Mouse (Mus musculus) spleen, adult 18-20 months (tissue): Measurements from ENCODE around the gene Gabpa.
A peak's percentile ranks its signal among the peaks of the same experiment; 100 is the strongest.

Experiments used
- DNase-seq, 2 experiments: peaks; one replicate each; pipeline ENCODE4 v3.0.0; 2022; ENCODE audit warnings: mixed read lengths in 2 of 2

The Gabpa gene

DNA sequence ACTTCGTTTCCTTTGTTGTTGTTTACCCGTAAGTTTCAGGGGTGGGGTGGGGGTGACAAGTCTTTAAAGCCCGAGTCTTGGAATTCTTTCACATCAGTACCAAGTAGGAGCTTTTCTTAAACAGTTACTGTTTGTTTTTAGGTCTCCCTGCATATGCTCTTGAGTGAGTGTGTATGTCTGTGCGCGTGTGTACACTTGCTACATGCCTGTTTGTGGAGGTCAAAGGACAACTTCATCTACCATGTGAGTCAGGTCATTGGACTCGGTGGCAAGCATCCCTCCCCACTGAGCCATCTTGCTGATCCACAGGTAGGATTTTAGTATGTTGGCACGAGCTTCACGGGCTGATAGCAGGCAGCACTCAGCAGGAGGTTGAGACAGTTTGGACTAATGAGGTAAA, 39.1 kb downstream of the Gabpa start:
- no peak for DNase-seq

DNA sequence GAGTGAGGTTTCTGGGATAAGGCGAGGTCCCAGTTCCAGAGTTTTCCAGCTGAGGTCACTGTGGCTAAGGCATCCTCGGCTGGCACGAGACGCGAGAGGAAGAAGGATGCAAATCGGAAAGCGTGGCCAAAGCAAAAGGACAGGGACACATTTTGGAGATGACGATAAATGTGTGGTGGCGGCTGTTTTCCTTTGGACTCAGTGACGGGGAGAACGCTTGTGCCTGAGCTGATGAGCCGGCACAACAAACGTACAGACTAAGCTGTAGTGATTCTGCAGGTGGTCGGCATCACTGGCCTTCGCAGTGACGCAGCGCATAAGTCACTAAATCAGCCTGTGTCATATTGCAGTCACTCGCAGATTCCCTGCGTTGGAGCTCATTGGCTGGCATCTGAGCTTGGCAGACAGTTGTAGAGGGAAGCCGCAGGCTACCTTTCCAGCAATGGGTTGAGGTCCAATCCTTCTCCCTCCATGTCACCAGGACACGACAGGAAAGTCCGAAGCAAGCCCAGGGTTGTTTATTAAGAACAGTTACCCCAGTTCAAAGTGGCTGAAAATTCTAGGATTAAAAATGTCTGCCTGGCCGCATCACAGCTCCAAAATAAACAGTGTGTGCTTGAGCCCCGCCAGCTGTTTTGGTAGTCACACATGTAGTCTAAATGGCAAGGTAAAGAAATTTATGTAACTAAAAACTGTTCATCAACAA, 40.4 kb downstream of the Gabpa start:
- DNase-seq, result no peak

DNA sequence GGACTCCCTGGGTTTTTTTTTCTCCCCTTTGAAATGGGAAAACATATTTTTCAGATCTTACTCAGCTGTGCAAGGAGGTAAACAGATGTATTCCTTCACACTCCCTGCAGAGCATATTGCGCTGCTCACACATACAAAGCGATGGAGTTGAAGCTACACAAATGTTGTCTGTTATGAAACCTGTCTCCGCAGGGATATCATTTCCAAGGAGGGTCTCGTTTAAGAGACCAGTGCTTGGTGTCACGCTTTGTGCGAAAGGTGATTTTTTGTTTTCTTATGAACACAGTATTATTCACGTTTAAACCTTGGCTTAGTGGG, 41.0 kb downstream of the Gabpa start:
- DNase-seq, result no peak

DNA sequence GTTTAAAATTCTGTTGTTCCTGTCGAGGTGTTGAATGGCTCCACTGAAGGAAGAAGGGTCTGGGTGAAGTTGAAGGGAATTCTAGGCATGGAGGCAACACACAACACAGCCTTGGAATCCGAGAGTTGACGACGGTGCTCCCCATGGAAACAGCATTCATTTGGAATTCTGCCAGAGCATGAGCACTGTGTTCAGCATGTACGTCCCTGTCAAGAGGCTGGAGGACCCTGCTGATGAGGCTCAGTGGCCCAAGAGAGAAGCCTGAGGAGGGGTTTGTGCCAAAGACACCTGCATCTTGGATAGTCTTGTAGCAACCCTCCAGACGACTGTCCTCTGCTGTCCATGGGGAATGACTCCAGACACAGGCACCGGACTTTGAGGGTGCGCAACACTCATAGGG, 41.4 kb downstream of the Gabpa start:
- no peak for DNase-seq

DNA sequence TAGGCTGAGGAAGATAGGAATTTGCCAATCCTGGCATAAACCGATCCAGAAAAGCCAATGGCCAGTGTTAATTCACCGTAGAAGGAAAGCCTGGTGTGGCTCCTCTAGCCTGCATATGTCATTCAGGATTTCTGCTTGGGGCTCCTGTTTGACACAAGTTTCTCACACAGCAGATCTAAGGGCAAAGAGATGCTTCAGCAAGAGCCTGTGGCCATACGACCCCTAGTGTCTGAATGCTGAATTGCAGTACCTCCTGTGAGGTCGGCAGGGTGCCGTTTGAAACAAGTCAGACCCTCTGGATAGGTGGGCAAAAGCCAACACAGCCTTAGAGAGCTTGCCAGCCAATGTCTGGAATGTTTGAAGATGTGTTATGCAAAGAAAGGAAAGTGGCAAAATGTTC, 44.4 kb downstream of the Gabpa start:
- DNase-seq, result peak; percentile 28 to 69

DNA sequence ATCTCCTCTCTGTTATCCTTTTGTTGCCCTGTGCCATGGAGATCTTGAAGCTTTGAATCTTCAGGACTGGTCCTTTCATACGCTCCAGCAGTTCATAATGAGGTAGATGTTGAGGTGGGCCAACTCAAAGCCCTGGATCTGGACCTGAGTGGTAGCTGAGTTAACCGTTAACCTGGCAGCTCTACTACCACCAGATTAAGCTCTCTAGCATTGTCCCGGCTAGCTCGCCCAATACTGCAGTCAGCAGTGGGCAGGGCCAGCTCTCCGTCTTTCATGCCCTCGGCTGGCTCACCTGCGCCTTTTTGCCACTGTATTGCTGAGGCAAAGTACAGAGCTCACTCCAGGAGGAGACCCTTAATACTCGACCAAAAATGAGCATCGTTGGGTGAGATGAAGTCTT, 46.4 kb downstream of the Gabpa start:
- no peak for DNase-seq

DNA sequence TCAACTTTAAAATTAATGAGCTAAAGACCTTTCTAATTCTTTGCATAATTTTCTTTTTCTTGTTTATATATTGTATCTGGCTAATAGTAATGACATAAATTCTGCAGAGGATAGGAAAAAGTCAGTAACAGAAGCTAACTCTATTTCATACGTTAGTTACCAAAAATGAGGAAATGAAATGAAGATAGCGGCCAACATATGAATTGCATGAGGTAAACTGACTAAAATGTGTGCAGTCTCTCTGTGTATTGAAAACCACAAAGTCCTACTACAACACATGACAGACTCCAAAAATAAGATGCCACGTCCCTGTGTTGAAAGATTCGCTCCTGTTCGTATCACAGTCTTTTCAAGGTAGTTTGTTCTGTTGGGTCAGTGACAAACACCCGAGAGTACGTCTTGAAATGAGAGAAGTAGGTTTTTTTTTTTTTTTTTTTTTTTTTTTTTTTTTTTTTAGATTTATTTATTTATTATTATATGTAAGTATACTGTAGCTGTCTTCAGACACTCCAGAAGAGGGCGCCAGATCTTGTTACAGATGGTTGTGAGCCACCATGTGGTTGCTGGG, 47.1 kb downstream of the Gabpa start:
- no peak for DNase-seq

DNA sequence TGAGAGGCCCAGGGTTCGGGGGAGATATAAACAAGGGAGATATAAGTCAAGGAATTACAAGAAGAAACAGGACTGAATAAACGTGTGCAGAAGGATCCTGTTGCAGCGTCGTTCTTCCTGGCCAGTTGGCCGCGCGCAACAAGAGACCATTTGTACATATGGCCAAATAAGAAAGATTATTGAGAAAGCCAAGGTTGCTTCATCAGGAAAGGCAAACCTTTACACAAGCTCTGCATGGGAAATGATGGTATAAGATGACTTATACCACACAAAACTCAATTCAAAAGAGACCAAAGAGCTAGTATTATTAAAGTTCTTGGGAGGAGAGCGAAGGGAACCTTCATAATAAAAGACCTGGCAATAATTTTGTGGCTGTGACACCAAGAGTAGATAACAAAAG, 49.8 kb downstream of the Gabpa start:
- DNase-seq, result no peak

DNA sequence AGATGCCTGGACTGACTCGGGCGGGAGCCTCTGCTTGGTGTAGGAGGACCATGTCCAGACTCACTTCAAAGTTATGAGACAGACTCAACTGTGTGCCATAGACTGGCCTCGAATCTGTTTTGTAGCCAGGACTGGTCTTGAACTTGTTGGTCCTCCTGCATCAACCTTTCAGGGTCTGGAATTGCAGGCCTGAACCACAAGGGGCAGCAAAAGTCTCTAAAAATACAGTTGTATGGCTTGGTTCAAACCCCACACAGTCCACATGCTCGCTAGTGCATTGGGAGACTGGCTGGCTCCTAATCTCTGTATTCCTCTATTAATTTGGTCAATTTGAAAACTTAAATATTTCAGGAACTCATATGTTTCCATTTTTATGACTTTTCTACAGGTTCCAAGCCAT, 68.3 kb downstream of the Gabpa start:
- DNase-seq, result no peak

DNA sequence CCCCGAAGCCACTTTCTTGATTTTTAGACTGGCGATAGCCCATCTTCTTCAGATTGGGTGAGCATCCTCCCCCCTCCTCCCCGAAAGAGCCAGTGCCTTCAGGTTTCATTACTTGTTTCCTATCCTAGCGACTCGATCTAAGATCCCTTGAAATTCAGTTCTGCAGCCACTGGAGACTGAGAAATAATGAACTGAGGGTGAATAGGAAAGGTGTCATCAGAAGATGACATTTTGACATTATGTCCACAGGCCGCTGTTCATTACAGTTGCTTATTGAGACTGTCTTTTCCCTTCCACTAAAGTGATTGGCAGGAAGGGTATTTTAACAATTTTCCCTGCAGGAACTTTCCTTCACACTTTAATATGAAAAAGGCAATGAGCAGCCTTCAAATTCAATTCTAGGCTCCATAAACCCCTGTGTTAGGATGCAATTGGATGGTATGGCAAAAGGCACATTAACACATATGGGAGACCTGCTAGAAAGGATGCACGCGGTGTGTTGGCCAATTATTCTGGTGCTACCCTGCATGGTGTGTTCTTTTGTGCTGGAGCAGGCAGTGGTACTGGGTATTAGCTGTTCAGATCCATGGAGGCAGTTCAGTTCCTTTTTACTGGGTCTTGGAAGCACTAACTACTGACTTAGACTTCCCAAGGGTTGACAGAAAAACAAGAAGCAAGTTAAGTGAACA, 76.9 kb downstream of the Gabpa start:
- no peak for DNase-seq
